Mouse (Mus musculus): Measurements from ENCODE around the gene Gprc6a. TPM values are rescaled to one million over a fixed set of nuclear protein-coding genes. Genes with fewer than 3 reads are reported as not detected.

Gprc6a gene
- polyA plus RNA-seq, 1 experiment, result not detected

GRCm38 (mm10) chr10:51649506-51650221, 18.4 kb upstream of the Gprc6a start:
- TF ChIP-seq CTCF (IDR thresholded peaks at IDR 0.05; ENCODE audit: extremely low read depth, insufficient read length, insufficient replicate concordance, low read depth, low read length), result no peak
- TF ChIP-seq POLR2A (IDR thresholded peaks at IDR 0.05; ENCODE audit: low read depth, low read length), result no peak
- no peak overlapping the region for H3K27ac ChIP-seq (ENCODE audit: insufficient read depth, low read depth, low read length)
- H3K36me3 ChIP-seq (ENCODE audit: control insufficient read depth, insufficient read depth, low read length), result no peaks in the 10 kb centered on the region
- WGBS, result 48% methylated on average over 3 of the region's 3 CpGs
- no peaks in the 10 kb centered on the region for H3K27me3 ChIP-seq (ENCODE audit: control insufficient read depth, insufficient read depth, low read length)
- no peak overlapping the region for H3K4me3 ChIP-seq (ENCODE audit: low read depth, low read length)
- no peaks in the 10 kb centered on the region for H3K4me1 ChIP-seq (ENCODE audit: control insufficient read depth, insufficient read depth, insufficient read length, low read length)

GRCm38 (mm10) chr10:51621193-51621592, 10.1 kb downstream of the Gprc6a start:
- Histone ChIP-seq H3K36me3 (ENCODE audit: control insufficient read depth, insufficient read depth, low read length) (no peaks in the 10 kb centered on the region), H3K4me1 (ENCODE audit: control insufficient read depth, insufficient read depth, insufficient read length, low read length) (no peaks in the 10 kb centered on the region), H3K27me3 (ENCODE audit: control insufficient read depth, insufficient read depth, low read length) (no peaks in the 10 kb centered on the region), H3K27ac (ENCODE audit: insufficient read depth, low read depth, low read length) (no peak overlapping the region), H3K4me3 (ENCODE audit: low read depth, low read length) (no peak overlapping the region)
- no peak for TF ChIP-seq POLR2A (IDR thresholded peaks at IDR 0.05; ENCODE audit: low read depth, low read length)
- TF ChIP-seq CTCF (IDR thresholded peaks at IDR 0.05; ENCODE audit: extremely low read depth, insufficient read length, insufficient replicate concordance, low read depth, low read length), result no peak
- WGBS, result 84% methylated on average over 3 of the region's 3 CpGs

- Histone ChIP-seq H3K36me3 (ENCODE audit: control insufficient read depth, insufficient read depth, low read length) (no peaks in the 10 kb centered on the region), H3K27ac (ENCODE audit: insufficient read depth, low read depth, low read length) (no peak overlapping the region), H3K4me1 (ENCODE audit: control insufficient read depth, insufficient read depth, insufficient read length, low read length) (no peaks in the 10 kb centered on the region), H3K4me3 (ENCODE audit: low read depth, low read length) (no peak overlapping the region), H3K27me3 (ENCODE audit: control insufficient read depth, insufficient read depth, low read length) (no peaks in the 10 kb centered on the region)
- 70% methylated on average over 7 of the region's 7 CpGs for WGBS
- TF ChIP-seq CTCF (IDR thresholded peaks at IDR 0.05; ENCODE audit: extremely low read depth, insufficient read length, insufficient replicate concordance, low read depth, low read length), result no peak
- TF ChIP-seq POLR2A (IDR thresholded peaks at IDR 0.05; ENCODE audit: low read depth, low read length), result no peak
These were observed 11.1 kb downstream of the Gprc6a start for GRCm38 (mm10) chr10:51620126-51620525.

- Histone ChIP-seq H3K4me3 (ENCODE audit: low read depth, low read length) (no peak overlapping the region), H3K27me3 (ENCODE audit: control insufficient read depth, insufficient read depth, low read length) (no peaks in the 10 kb centered on the region), H3K4me1 (ENCODE audit: control insufficient read depth, insufficient read depth, insufficient read length, low read length) (no peaks in the 10 kb centered on the region), H3K36me3 (ENCODE audit: control insufficient read depth, insufficient read depth, low read length) (no peaks in the 10 kb centered on the region), H3K27ac (ENCODE audit: insufficient read depth, low read depth, low read length) (no peak overlapping the region)
- WGBS, result 89% methylated on average over 2 of the region's 2 CpGs
- no peak for TF ChIP-seq CTCF (IDR thresholded peaks at IDR 0.05; ENCODE audit: extremely low read depth, insufficient read length, insufficient replicate concordance, low read depth, low read length)
These were observed 12.7 kb downstream of the Gprc6a start for GRCm38 (mm10) chr10:51618538-51618937.

- TF ChIP-seq POLR2A (IDR thresholded peaks at IDR 0.05; ENCODE audit: low read depth, low read length) (no peak), CTCF (IDR thresholded peaks at IDR 0.05; ENCODE audit: extremely low read depth, insufficient read length, insufficient replicate concordance, low read depth, low read length) (no peak)
- 86% methylated on average over 11 of the region's 11 CpGs for WGBS
- H3K27me3 ChIP-seq (ENCODE audit: control insufficient read depth, insufficient read depth, low read length), result no peaks in the 10 kb centered on the region
- no peaks in the 10 kb centered on the region for H3K36me3 ChIP-seq (ENCODE audit: control insufficient read depth, insufficient read depth, low read length)
- H3K27ac ChIP-seq (ENCODE audit: insufficient read depth, low read depth, low read length), result no peak overlapping the region
- no peak overlapping the region for H3K4me3 ChIP-seq (ENCODE audit: low read depth, low read length)
- H3K4me1 ChIP-seq (ENCODE audit: control insufficient read depth, insufficient read depth, insufficient read length, low read length), result peaks cover 9% of the 10 kb centered on the region; the same call in 1 of the 2 replicates
These were observed 16.3 kb downstream of the Gprc6a start for GRCm38 (mm10) chr10:51614826-51615590.

GRCm38 (mm10) chr10:51613421-51613820, 17.8 kb downstream of the Gprc6a start:
- Histone ChIP-seq H3K27me3 (ENCODE audit: control insufficient read depth, insufficient read depth, low read length) (no peaks in the 10 kb centered on the region), H3K36me3 (ENCODE audit: control insufficient read depth, insufficient read depth, low read length) (no peaks in the 10 kb centered on the region), H3K4me1 (ENCODE audit: control insufficient read depth, insufficient read depth, insufficient read length, low read length) (peaks cover 13% of the 10 kb centered on the region; the same call in 1 of the 2 replicates), H3K4me3 (ENCODE audit: low read depth, low read length) (no peak overlapping the region), H3K27ac (ENCODE audit: insufficient read depth, low read depth, low read length) (no peak overlapping the region)
- WGBS, result 74% methylated on average over 3 of the region's 3 CpGs
- TF ChIP-seq CTCF (IDR thresholded peaks at IDR 0.05; ENCODE audit: extremely low read depth, insufficient read length, insufficient replicate concordance, low read depth, low read length), result no peak
- no peak for TF ChIP-seq POLR2A (IDR thresholded peaks at IDR 0.05; ENCODE audit: low read depth, low read length)

- 26% methylated on average over 9 of the region's 9 CpGs for WGBS
- TF ChIP-seq POLR2A (IDR thresholded peaks at IDR 0.05; ENCODE audit: low read depth, low read length) (no peak), CTCF (IDR thresholded peaks at IDR 0.05; ENCODE audit: extremely low read depth, insufficient read length, insufficient replicate concordance, low read depth, low read length) (no peak)
- no peaks in the 10 kb centered on the region for H3K36me3 ChIP-seq (ENCODE audit: control insufficient read depth, insufficient read depth, low read length)
- H3K27me3 ChIP-seq (ENCODE audit: control insufficient read depth, insufficient read depth, low read length), result no peaks in the 10 kb centered on the region
- peaks cover 13% of the 10 kb centered on the region; the same call in 1 of the 2 replicates for H3K4me1 ChIP-seq (ENCODE audit: control insufficient read depth, insufficient read depth, insufficient read length, low read length)
- no peak overlapping the region for H3K27ac ChIP-seq (ENCODE audit: insufficient read depth, low read depth, low read length)
- H3K4me3 ChIP-seq (ENCODE audit: low read depth, low read length), result no peak overlapping the region
These were observed 19.1 kb downstream of the Gprc6a start for GRCm38 (mm10) chr10:51611969-51612682.

Data from small intestine, adult 2 months (tissue).